ENCODE assay signal across 21 mouse cellular contexts in genomic region chr14:20291391-20291790, GRCm38 (mm10). TPM values are rescaled to one million over a fixed set of nuclear protein-coding genes. Genes with fewer than 3 reads are reported as not detected.
"Had no signal": no experiment of that assay in that cellular context is flagged by ENCODE, and none has a peak within 500 bp of the region (broad histone marks: within the 10 kb centered on the region; RNA-seq: fewer than 3 reads in every experiment).

No protein-coding gene starts in this region.

- H3K4me2 ChIP-seq: kidney, embryonic 15.5 days; neural tube, embryonic 15.5 days had no signal

- H3K9ac ChIP-seq: kidney, embryonic 15.5 days; liver, embryonic 14.5 days; neural tube, embryonic 15.5 days had no signal

- ATAC-seq: lung, postnatal 0 days had no signal

- H3K36me3 ChIP-seq: kidney, embryonic 15.5 days; limb, embryonic 10.5 days; midbrain, embryonic 10.5 days; neural tube, embryonic 15.5 days had no signal

- H3K27ac ChIP-seq: kidney, embryonic 15.5 days; left cerebral cortex, adult 2 months; limb, embryonic 10.5 days; liver, embryonic 14.5 days; midbrain, embryonic 10.5 days; neural tube, embryonic 15.5 days had no signal

- H3K9me3 ChIP-seq: kidney, embryonic 15.5 days; limb, embryonic 10.5 days; midbrain, embryonic 10.5 days; neural tube, embryonic 15.5 days had no signal

- H3K4me3 ChIP-seq: kidney, embryonic 15.5 days; left cerebral cortex, adult 2 months; limb, embryonic 10.5 days; midbrain, embryonic 10.5 days; myocyte; neural tube, embryonic 15.5 days had no signal

- H3K27me3 ChIP-seq: kidney, embryonic 15.5 days; neural tube, embryonic 15.5 days had no signal

- DNase-seq: kidney, adult 2 months; kidney, postnatal 14 days; lung, adult 2 months; lung, postnatal 4 days; midbrain, embryonic 14.5 days; right cerebral cortex, adult 18-20 months; thymus, adult 18-20 months; thymus, postnatal 14 days had no signal

RNA-seq across cellular contexts. Expression of gene Kcnk16, which starts 22.4 kb away (rescaled TPM):
- total RNA-seq: layer of hippocampus, postnatal 25 days; left cerebral cortex, adult 2 months; left cerebral cortex, postnatal 14 days; megakaryocyte, adult 5-6 weeks had no signal
- polyA plus RNA-seq: kidney, adult 2 months; kidney, embryonic 15.5 days; limb, embryonic 10.5 days; limb, embryonic 14.5 days; lung, adult 2 months; lung, postnatal 0 days; midbrain, embryonic 10.5 days; midbrain, embryonic 14.5 days; myocyte; neural tube, embryonic 11.5 days; neural tube, embryonic 15.5 days had no signal
